Mouse (Mus musculus) gastrocnemius, adult 8-10 months (tissue): ENCODE data around the gene Kctd17. TPM values are rescaled to one million over a fixed set of nuclear protein-coding genes. Genes with fewer than 3 reads are reported as not detected.

Source experiments
- DNase-seq, 2 experiments: peaks; one replicate each; pipeline ENCODE4 v3.0.0; 2022; ENCODE audit warnings: low spot score in 2 of 2
- total RNA-seq, 4 experiments: library from RNA; stranded (reverse); gene quantifications; 2 replicates each; pipeline ENCODE4 v1.2.4; 2022

The Kctd17 gene
- total RNA-seq, 4 experiments from 2014 or later: 5.9 to 10.3 (median 8.2) TPM

- DNase-seq: no peak
Measured at GRCm38 (mm10) chr15:78480111-78480510, 51.7 kb downstream of the Kctd17 start.

GRCm38 (mm10) chr15:78480991-78481390 lies 52.6 kb downstream of the Kctd17 start:
- DNase-seq: no peak

GRCm38 (mm10) chr15:78481448-78482000 lies 53.2 kb downstream of the Kctd17 start:
- no peak for DNase-seq

GRCm38 (mm10) chr15:78482518-78482917 lies 54.2 kb downstream of the Kctd17 start:
- no peak for DNase-seq

- no peak for DNase-seq
Measured at GRCm38 (mm10) chr15:78483311-78483710, 54.9 kb downstream of the Kctd17 start.

GRCm38 (mm10) chr15:78486564-78486963 lies 58.2 kb downstream of the Kctd17 start:
- no peak for DNase-seq

- DNase-seq: no peak
Measured at GRCm38 (mm10) chr15:78487066-78487465, 58.7 kb downstream of the Kctd17 start.

Other genes with a start within 250 kb of the Kctd17 start
- gene Pvalb, start 222.2 kb upstream of the Kctd17 start, total RNA-seq: over 10,000 TPM; 12,380 to 17,080 (median 15,669) TPM
- under 1 TPM in 3 of 4 experiments, not detected in 1; 0.24 to 0.94 (median 0.74) TPM for gene Ncf4, start 183.8 kb upstream of the Kctd17 start, total RNA-seq
- gene Csf2rb2, start 122.8 kb upstream of the Kctd17 start, total RNA-seq: under 1 TPM; 0.39 to 0.56 (median 0.43) TPM
- under 1 TPM; 0.41 to 0.99 (median 0.81) TPM for gene Csf2rb, start 102.8 kb upstream of the Kctd17 start, total RNA-seq
- not detected for gene Tex33, start 32.7 kb upstream of the Kctd17 start, total RNA-seq
- gene Tst, start 22.7 kb upstream of the Kctd17 start, total RNA-seq: 10 to 100 TPM; 19.1 to 25.8 (median 22.3) TPM
- gene Mpst, start 22.1 kb upstream of the Kctd17 start, total RNA-seq: 10 to 100 TPM; 58.9 to 65.3 (median 59.7) TPM
- under 1 TPM in 1 of 4 experiments, not detected in 3; 0.11 TPM for gene Tmprss6, start 40.1 kb downstream of the Kctd17 start, total RNA-seq
- not detected for gene Il2rb, start 66.7 kb downstream of the Kctd17 start, total RNA-seq
- gene C1qtnf6, start 102.9 kb downstream of the Kctd17 start, total RNA-seq: 1 to 10 TPM in 3 of 4 experiments, under 1 TPM in 1; 0.82 to 2.9 (median 1.6) TPM
- not detected for gene Sstr3, start 116.1 kb downstream of the Kctd17 start, total RNA-seq
- gene Rac2, start 144.2 kb downstream of the Kctd17 start, total RNA-seq: 1 to 10 TPM in 2 of 4 experiments, not detected in 2; 1.1 to 1.3 TPM
- gene Cyth4, start 168.5 kb downstream of the Kctd17 start, total RNA-seq: 1 to 10 TPM in 2 of 4 experiments, under 1 TPM in 2; 0.80 to 1.9 (median 1.1) TPM